Mouse (Mus musculus): ENCODE measurements at regions not wholly inside any gene's neighbourhood (a gene's known extent, or its start where the extent isn't known, plus 50 kb on each side); places are given as distances from the start of the nearest gene placed in this dataset.

- TF ChIP-seq CTCF (conservative IDR thresholded peaks at IDR 0.05; ENCODE audit: insufficient read depth, insufficient read length, low read depth, low read length) = no peak
- no peak for TF ChIP-seq POLR2A (IDR thresholded peaks at IDR 0.05; ENCODE audit: low read depth, low read length)
Measured at GRCm38 (mm10) chr3:34427967-34428366, 222.2 kb upstream of the Sox2 start.
